Mouse (Mus musculus) spleen, embryonic (tissue): ENCODE measurements at regions not wholly inside any gene's neighbourhood (a gene's known extent, or its start where the extent isn't known, plus 50 kb on each side); places are given as distances from the start of the nearest gene placed in this dataset.

Source experiments
- CTCF ChIA-PET: fragments of 350-600 bp; sonication (Branson Sonifier 250); formaldehyde crosslinking; loops from one replicate; lab custom pipeline; 2022; lab: Charles Lee

DNA sequence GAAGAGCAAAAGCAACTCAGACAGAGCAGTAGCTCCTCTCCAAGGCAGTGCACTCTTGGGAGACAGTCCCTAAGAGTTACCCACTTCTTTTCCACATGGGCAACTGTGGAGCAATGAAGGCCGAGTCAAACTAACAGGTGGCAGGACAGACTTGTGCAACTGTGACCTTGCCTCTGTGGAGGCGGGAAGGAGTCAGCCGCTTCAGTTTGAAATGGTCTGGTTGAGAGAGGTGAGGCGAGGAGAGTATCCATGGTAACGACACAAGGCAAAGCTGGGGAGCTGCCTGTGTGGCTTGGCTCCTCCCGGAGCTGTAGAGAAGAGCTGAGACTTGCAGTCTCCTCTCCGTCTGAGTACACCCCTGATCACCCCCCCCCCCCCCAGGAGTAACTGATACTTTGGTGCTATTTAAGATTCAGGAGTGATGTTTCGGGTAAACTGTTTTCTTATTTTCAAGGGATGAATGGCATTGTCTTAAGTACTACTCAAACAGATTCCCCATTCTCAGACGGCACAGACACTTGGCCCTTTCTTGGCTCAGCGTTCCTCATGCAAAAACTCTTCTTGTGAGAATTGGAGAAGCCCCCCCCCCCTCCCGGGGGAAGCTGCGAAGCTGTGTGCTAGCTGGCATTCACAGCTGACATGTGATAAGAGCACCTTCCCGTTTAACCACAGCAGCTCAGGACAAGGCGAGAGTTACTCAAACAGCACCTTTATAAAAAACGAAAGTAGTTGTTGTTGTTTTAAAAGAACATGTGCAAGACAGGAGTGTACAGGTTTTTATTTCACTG is 54.9 kb upstream of the Chst1 start:
- CTCF ChIA-PET: no interaction called here

DNA sequence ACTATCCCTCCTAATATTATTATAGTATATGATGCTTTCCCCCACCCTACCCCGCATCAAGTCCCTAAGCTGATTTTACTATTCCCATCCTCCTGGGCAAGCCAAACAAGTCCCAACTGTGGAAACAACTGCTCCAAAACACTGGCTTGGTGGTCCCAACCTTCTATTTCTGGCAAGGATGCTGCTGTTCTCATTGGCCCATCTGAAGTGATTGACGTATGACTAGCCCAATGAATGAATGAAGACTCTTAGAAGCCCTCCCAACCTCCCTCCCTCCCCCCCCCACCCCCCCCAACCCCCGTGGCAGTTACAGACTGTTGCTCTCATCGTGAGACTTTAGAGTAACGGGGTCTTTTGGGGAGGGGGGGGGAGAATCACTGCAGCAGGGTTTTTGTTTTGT is 58.7 kb upstream of the Chst1 start:
- CTCF ChIA-PET: interaction anchor here (0.7 kb wide), 1 partner anchor 15 kb away, joined by 15 read pairs; no protein-coding TSS in a partner anchor

DNA sequence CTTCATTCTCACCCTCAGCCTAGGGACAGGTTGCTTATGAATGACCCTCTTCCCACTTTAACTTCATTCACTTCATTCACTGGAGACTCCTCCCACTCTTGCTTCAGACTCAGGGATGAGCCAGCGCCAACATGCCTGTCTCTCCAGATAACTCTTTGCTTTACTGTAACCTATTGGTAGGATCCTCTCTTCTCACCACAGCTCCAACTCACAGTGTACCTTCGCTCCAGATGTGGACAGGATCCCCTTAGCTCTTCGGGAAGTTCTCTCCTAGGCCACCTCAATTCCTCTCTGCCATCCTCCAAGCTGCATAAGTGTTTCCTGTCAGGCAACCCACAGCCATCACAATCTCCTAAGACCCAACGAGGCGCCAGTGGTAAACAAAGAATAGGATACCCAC is 67.5 kb upstream of the Chst1 start:
- CTCF ChIA-PET: no interaction called here

GRCm38 (mm10) chr2:92530677-92531076 is 68.8 kb upstream of the Chst1 start:
- CTCF ChIA-PET: no interaction called here

DNA sequence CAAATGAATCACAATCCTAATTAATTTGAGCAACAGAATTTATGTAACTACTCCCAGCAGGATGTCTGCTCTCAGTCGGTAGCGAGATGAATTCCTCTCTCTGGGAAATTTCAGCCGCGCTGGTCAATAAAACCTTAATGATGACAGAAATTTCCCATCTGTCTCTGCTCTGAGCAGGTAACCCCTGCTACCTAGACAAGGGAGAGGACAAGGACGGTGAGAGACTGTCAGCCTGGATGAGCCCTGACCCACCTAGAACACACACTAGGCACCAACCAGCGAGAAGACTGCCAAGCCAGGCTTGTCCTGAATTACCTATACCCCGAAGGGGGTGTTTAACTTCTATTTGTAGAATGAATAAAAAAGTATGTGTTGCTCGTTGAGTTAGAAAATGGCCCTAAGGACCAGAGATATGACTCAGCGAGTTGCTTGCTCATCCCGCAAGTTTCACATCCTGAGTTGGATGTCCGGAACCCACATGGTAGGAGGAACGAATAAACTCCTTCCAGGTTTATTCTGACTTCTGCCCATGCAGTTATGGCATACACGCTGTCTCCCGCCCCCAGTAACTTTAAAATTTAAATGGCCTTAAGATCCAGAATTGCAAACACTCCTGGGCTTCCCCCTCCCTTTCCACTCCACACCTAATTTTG is 69.5 kb upstream of the Slc35c1 start:
- CTCF ChIA-PET: no interaction called here

DNA sequence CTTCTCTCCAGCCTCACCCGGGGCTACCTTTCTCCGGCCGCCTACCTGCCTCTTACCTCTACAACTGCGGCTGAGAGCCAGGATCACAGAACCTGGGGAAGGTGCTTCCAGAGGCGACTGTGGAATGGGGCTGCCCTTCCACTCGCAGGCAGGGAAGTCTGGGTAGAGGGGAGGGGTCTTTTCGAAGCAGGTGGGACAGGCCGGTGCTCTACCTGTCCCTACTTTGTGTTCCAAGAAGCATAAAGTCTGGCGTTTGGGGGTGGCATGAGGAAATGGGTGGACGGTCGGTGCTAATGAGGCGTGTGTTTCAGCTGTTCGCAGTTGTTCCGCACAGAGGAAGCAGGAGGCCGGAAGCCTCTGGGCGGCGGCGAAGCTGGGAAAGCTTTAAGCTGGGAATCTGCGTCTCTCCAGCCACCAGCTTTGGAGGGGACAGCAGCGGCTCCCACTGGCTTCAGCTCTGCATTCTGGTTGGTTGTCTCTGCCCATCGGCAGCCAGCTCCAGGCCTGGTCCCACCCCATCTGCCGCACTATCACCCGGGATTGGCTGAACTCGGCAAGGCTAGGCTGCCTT is 68.8 kb upstream of the Slc35c1 start:
- CTCF ChIA-PET: no interaction called here

- CTCF ChIA-PET: no interaction called here
These were observed 67.9 kb upstream of the Slc35c1 start for GRCm38 (mm10) chr2:92528119-92528830.

- CTCF ChIA-PET: no interaction called here
These were observed 66.5 kb upstream of the Slc35c1 start for GRCm38 (mm10) chr2:92526676-92527395.

DNA sequence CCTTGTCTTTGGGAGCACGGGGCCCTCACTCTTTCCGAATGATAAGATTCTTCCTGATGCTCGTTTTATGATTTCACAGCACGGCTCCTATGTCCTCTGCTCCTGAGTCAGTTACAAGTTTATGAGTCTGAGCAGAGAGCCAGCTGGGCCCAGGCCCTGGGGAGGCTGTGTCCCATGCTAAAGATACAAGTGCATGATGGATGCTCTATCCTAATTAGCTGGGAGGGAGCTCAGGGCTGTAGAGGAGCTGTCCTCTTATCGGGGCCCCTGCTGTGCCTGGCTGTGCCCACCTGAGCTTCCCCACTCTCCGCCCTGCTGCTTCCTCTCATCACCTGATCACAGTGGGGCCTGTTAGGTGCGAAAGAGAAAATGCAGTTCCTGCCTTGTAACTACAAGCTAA is 65.3 kb upstream of the Slc35c1 start:
- CTCF ChIA-PET: interaction anchor here (0.5 to 0.6 kb wide), 2 partner anchors 16 to 1291 kb away, joined by 4 to 15 read pairs; no protein-coding TSS in a partner anchor

DNA sequence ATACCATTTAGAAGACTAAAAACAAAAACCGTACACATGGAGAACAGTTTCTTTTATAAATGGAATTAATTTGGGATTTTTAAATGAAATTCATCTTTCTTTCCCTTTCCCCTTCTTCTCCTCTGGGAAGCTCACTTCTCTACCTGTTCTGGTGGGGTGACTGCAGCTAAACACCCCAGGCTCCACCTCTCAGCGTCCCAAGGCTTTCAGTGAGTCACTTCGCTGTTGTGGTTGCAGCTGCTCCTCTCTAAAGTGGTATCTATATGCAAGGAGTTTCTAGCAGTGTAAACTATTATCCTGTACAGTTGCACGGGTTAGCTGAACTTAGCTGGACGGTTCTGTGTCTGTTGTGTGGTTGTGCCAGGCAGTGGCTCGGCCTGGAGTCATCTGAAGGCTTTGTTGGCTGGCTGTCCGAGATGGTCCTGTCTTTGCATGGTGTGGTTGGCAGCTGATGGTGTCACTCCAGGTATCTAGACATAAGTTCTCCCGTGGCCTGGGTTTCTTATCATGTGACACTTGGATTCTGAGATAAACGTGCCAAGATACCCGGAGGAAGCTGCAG is 64.8 kb upstream of the Slc35c1 start:
- CTCF ChIA-PET: interaction anchor here (0.5 kb wide), 1 partner anchor 1292 kb away, joined by 4 read pairs; no protein-coding TSS in a partner anchor

- CTCF ChIA-PET: no interaction called here
These were observed 64.1 kb upstream of the Slc35c1 start for GRCm38 (mm10) chr2:92524346-92524905.

DNA sequence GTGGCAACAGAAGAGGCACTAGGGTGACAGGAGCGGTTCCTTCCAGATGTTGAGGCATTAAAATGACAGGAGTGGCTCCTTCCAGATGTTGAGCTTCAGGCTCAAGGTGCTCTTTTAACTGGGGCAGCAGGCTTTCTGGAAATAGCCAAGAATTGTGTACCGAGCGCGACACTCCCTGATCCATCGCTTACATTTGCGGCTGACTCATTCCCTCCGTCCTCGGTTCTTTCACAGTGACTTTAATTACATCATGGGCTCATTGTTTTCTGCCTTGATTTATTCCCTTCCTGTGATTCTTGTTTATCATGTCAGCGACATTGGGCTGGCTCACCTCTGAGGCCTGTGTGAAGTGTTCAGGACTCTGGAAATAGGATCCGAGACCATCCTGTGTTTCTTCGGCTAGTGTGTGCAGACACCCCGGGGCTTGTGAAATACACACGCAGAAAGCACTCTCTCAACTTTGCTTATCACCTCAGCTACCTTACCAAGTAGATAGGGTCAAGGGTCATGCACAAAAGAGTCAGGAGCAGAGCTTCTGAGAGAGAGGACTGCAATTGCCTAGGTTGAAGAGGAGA is 63.1 kb upstream of the Slc35c1 start:
- CTCF ChIA-PET: no interaction called here

DNA sequence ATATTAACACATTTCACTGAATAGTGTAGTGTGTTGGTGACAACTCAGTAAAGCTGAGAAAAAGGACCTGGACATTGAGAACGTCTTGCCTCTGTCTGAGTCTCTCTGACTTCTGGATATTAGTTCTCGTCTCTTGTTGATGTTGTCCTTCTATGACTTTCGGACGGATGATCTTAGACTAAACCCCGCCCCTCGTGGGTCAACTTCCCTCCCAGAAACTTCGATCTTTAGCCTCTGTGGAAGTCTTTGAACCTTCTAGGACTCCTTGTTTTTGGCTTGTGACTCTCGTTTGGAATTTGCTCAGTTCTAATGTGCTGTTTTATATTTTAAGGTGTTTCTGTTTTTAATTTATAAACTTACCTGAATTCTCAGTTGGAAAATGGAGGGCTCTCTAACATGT is 61.2 kb upstream of the Slc35c1 start:
- CTCF ChIA-PET: no interaction called here

GRCm38 (mm10) chr2:92519396-92519795 is 59.1 kb upstream of the Slc35c1 start:
- CTCF ChIA-PET: no interaction called here

GRCm38 (mm10) chr2:92518891-92519290 is 58.6 kb upstream of the Slc35c1 start:
- CTCF ChIA-PET: no interaction called here

DNA sequence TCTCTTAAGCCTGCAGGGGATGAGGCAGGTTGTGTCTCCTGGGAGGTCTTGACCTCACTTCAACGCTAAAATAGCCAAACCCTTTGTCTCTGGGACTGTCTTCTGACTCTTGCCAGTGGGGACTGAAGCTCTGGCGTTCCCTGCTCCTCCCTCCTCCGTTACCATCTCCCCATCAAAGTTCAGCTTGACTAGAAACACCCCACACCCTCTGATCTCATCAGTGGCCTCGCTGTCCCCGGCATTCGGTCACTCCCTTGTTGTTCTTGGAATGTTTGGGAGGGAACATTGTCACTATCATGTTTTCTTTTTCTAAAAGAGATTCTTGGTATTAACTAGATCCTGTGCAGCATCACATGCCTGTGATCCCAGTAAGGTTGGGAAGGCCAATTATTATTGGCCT is 54.6 kb upstream of the Slc35c1 start:
- CTCF ChIA-PET: no interaction called here

- CTCF ChIA-PET: no interaction called here
These were observed 51.7 kb upstream of the Slc35c1 start for GRCm38 (mm10) chr2:92511771-92512744.
